In the genomic region with DNA sequence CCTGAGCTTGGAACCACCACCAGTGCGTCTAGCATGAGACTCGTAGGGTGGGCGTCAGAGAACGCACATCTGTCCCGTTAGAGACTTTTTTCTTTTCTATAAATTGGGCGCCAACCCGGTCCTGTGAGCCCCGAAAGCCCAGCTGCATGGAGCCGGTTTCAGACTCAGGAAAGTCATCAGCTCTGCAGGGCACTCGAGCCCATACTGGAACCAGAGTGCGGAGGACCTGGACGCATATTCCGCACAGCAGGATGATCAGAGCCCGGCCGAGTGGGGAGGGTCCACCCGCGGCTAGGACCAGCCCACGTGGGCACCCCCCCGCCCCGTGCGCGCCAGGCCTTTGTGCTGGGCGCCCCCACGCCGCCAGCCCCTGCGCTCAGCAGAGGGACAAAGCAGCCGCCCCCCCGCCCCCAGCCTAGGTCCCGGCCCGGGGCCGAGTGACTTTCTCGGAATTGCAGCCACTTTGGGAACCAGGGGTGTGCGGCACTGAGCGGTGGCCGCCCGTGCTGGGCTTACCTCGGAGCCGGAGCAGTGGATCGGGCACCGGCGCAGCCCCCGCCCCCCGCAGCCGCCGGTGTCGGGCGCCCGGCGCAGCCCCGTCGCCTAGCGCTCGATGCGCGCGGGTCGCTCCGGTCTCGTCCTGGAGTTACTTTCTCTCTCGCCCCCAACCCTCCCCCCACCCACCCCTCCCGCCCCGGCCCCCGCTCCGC, we compare ENCODE assay signal across 8 mouse cellular contexts. TPM values are rescaled to one million over a fixed set of nuclear protein-coding genes. Genes with fewer than 3 reads are reported as not detected.
DNase-seq lines count a peak whose midpoint lies in the region; ATAC-seq and TF ChIP-seq lines count a peak whose summit lies in the region.

No protein-coding gene starts in this region.

- under 1% methylated on average over 61 of the region's 64 CpGs for WGBS in forebrain, embryonic 10.5 days
- under 1% methylated on average over 42 of the region's 64 CpGs for WGBS in hindbrain, embryonic 14.5 days
- WGBS in liver, embryonic 16.5 days (ENCODE audit: insufficient replicate concordance), result 2% methylated on average over 35 of the region's 64 CpGs

- H3K9me3 ChIP-seq in forebrain, embryonic 10.5 days, result 0 out of 2 replicates have a peak, but pooled peaks cover 4% of the 10 kb centered on the region
- no peaks in the 10 kb centered on the region for H3K9me3 ChIP-seq in hindbrain, embryonic 14.5 days (ENCODE audit: control insufficient read depth, low read length)
- H3K9me3 ChIP-seq in liver, embryonic 16.5 days (replicated peaks; ENCODE audit: control insufficient read depth, low read length), result no peaks in the 10 kb centered on the region

- no peak overlapping the region for H3K27ac ChIP-seq in left cerebral cortex, adult 2 months
- peak overlapping the region; percentile 97 for H3K27ac ChIP-seq in forebrain, embryonic 10.5 days
- H3K27ac ChIP-seq in hindbrain, embryonic 14.5 days, result peak overlapping the region; percentile 100
- H3K27ac ChIP-seq in liver, embryonic 16.5 days (ENCODE audit: low read length), result no peak overlapping the region

- 0 out of 2 replicates have a peak, but pooled peaks cover 4% of the 10 kb centered on the region for H3K27me3 ChIP-seq in forebrain, embryonic 10.5 days (ENCODE audit: poor library complexity, severe bottlenecking)
- no peaks in the 10 kb centered on the region for H3K27me3 ChIP-seq in hindbrain, embryonic 14.5 days (ENCODE audit: control insufficient read depth, insufficient read depth, low read length)
- peaks cover 45% of the 10 kb centered on the region for H3K27me3 ChIP-seq in liver, embryonic 16.5 days (ENCODE audit: control insufficient read depth, insufficient read depth, low read depth, low read length)

- peaks cover 30% of the 10 kb centered on the region for H3K36me3 ChIP-seq in forebrain, embryonic 10.5 days (replicated peaks)
- H3K36me3 ChIP-seq in hindbrain, embryonic 14.5 days (replicated peaks; ENCODE audit: control insufficient read depth, insufficient read depth), result peaks cover 11% of the 10 kb centered on the region
- no peaks in the 10 kb centered on the region for H3K36me3 ChIP-seq in liver, embryonic 16.5 days (ENCODE audit: control insufficient read depth, insufficient read depth)

- H3K4me1 ChIP-seq in forebrain, embryonic 10.5 days, result peaks cover 54% of the 10 kb centered on the region
- H3K4me1 ChIP-seq in hindbrain, embryonic 14.5 days (replicated peaks; ENCODE audit: control insufficient read depth, insufficient read depth, low read length), result peaks cover 28% of the 10 kb centered on the region
- no peaks in the 10 kb centered on the region for H3K4me1 ChIP-seq in liver, embryonic 16.5 days (ENCODE audit: control insufficient read depth, low read depth, low read length)

- DNase-seq in left cerebral cortex, adult 2 months (ENCODE audit: extremely low spot score in 1 of 2, low spot score in 2 of 2), result no peak
- DNase-seq in left cerebral cortex, adult 9 months (ENCODE audit: low spot score in 2 of 2), result no peak
- peak; percentile 56 for DNase-seq in adrenal gland, postnatal 10 days
- DNase-seq in forebrain, embryonic 10.5 days (ENCODE audit: extremely low spot score, low spot score), result peak; percentile 64
- DNase-seq in hindbrain, embryonic 14.5 days (ENCODE audit: low spot score), result peak; percentile 62
- peak; percentile 37 for DNase-seq in skeletal muscle tissue, adult 2 months (ENCODE audit: low read depth, low spot score)
- DNase-seq in thymus, postnatal 14 days, result no peak

- intact Hi-C loops in left cerebral cortex, adult 2 months (cut with DNase I), result no loop called here

- ATAC-seq in hindbrain, embryonic 14.5 days (ENCODE audit: low FRiP score), result peak; percentile 56
- ATAC-seq in liver, embryonic 16.5 days (ENCODE audit: low read depth), result no peak

- H3K4me2 ChIP-seq in hindbrain, embryonic 14.5 days (replicated peaks), result peak overlapping the region; percentile 70
- H3K4me2 ChIP-seq in liver, embryonic 16.5 days (ENCODE audit: low read depth, low read length), result peak overlapping the region; percentile 65

- peak overlapping the region; percentile 80 for H3K4me3 ChIP-seq in left cerebral cortex, adult 2 months
- peak overlapping the region; percentile 68 for H3K4me3 ChIP-seq in forebrain, embryonic 10.5 days
- peak overlapping the region; percentile 83 for H3K4me3 ChIP-seq in hindbrain, embryonic 14.5 days (replicated peaks; ENCODE audit: low read length)
- H3K4me3 ChIP-seq in liver, embryonic 16.5 days (ENCODE audit: low read depth, low read length), result peak overlapping the region; percentile 57

- no peak for TF ChIP-seq CTCF in left cerebral cortex, adult 2 months (IDR thresholded peaks at IDR 0.05)

- H3K9ac ChIP-seq in hindbrain, embryonic 14.5 days, result peak overlapping the region; percentile 93
- peak overlapping the region; percentile 43; the same call in 1 of the 2 replicates for H3K9ac ChIP-seq in liver, embryonic 16.5 days (ENCODE audit: low read depth, low read length)

RNA-seq across cellular contexts. Expression of a gene that starts 2.6 kb away (rescaled TPM):
- 10 to 100 TPM; 12.2 to 12.4 TPM for total RNA-seq in left cerebral cortex, adult 2 months (2021)
- total RNA-seq in adrenal gland, postnatal 10 days (2021), result 10 to 100 TPM; 15.4 to 17.4 TPM
- polyA plus RNA-seq in forebrain, embryonic 10.5 days (2016; fragmentation: Nextera tagmentation; extraction: Ambion mirVana), result 57.1 and 61.0 TPM in 2 replicates
- polyA plus RNA-seq in hindbrain, embryonic 14.5 days (2014; fragmentation: Nextera tagmentation; extraction: Ambion mirVana), result 12.3 and 13.0 TPM in 2 replicates
- polyA plus RNA-seq in liver, embryonic 16.5 days (2015; fragmentation: Nextera tagmentation; extraction: Ambion mirVana), result 0.36 and 0.48 TPM in 2 replicates

Comparison
In these comparisons a context has a peak if more than half of its experiments do, and no peak if none do; other contexts are left out.
1. DNase-seq: peak in adrenal gland, postnatal 10 days (single experiment), forebrain, embryonic 10.5 days (single experiment), hindbrain, embryonic 14.5 days (single experiment) and skeletal muscle tissue, adult 2 months (single experiment); none in left cerebral cortex, adult 2 months (0 of 2), left cerebral cortex, adult 9 months (0 of 2) and thymus, postnatal 14 days (single experiment).
2. H3K27ac ChIP-seq: peak in forebrain, embryonic 10.5 days (single experiment) and hindbrain, embryonic 14.5 days (single experiment); none in left cerebral cortex, adult 2 months (single experiment) and liver, embryonic 16.5 days (single experiment).
3. Peak in every context shown above with its lines, with median percentiles within 50 percentile points of each other: H3K4me3 ChIP-seq.